Mouse (Mus musculus) liver, adult 2 months (tissue): ENCODE results near the gene Cd248.

ENCODE experiments used
- CTCF ChIP-seq: fragments of 200-500 bp; IDR thresholded peaks from 2 replicates; pipeline ENCODE4 v1.5.1; 2011; ENCODE audit warnings: low read depth, low read length, control low read depth
- POLR2A ChIP-seq: fragments of 200-500 bp; IDR thresholded peaks from 2 replicates; pipeline ENCODE4 v1.6.1; 2011; ENCODE audit warnings: low read length, control low read depth; ENCODE audit not compliant: insufficient read depth; ENCODE audit errors: extremely low read depth

- TF ChIP-seq CTCF (no peak), POLR2A (no peak)
Measured at GRCm38 (mm10) chr19:5026111-5026510, 41.8 kb upstream of the Cd248 start.
